Mouse (Mus musculus): ENCODE measurements around the gene Agap1. TPM values are rescaled to one million over a fixed set of nuclear protein-coding genes. Genes with fewer than 3 reads are reported as not detected.

Agap1 gene
- polyA plus RNA-seq, 1 experiment = 31.6 TPM

DNA sequence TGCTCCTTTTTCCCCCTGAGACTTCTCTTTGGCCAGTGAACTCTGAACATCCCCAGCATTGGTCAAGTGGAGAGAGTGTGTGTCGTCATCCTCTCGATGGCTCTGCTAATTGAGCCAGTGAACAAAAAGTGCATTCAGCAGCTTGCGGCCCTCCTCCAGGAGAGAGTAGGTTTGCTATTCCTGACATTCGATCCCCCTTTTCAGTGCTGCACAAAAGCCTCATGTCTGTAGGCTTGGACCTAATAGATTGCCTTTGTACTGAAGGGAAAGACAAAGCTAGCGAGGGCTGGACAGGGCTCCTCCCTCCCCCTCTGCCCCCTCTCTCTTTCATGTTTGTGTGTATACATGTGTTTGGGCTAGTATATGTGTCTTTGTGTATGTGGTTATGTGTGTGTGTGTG lies 63.2 kb downstream of the Agap1 start:
- no peaks in the 10 kb centered on the region for H3K27me3 ChIP-seq (replicated peaks; ENCODE audit: control insufficient read depth, insufficient read depth, low read length)
- WGBS = 48% methylated on average over 5 of the region's 5 CpGs
- peaks cover 31% of the 10 kb centered on the region; the same call in 1 of the 2 replicates for H3K4me1 ChIP-seq (ENCODE audit: control insufficient read depth, insufficient read depth, low read length)
- TF ChIP-seq POLR2A (IDR thresholded peaks at IDR 0.05; ENCODE audit: low read depth, low read length) (no peak), CTCF (conservative IDR thresholded peaks at IDR 0.05; ENCODE audit: insufficient read depth, insufficient read length, low read depth, low read length) (no peak)
- DNase-seq = no peak
- H3K27ac ChIP-seq (ENCODE audit: insufficient read depth, low read depth, low read length) = no peak overlapping the region
- H3K4me3 ChIP-seq (ENCODE audit: insufficient read depth, low read depth, low read length) = no peak overlapping the region
- no peaks in the 10 kb centered on the region for H3K36me3 ChIP-seq (ENCODE audit: control insufficient read depth, insufficient read depth, low read length)

DNA sequence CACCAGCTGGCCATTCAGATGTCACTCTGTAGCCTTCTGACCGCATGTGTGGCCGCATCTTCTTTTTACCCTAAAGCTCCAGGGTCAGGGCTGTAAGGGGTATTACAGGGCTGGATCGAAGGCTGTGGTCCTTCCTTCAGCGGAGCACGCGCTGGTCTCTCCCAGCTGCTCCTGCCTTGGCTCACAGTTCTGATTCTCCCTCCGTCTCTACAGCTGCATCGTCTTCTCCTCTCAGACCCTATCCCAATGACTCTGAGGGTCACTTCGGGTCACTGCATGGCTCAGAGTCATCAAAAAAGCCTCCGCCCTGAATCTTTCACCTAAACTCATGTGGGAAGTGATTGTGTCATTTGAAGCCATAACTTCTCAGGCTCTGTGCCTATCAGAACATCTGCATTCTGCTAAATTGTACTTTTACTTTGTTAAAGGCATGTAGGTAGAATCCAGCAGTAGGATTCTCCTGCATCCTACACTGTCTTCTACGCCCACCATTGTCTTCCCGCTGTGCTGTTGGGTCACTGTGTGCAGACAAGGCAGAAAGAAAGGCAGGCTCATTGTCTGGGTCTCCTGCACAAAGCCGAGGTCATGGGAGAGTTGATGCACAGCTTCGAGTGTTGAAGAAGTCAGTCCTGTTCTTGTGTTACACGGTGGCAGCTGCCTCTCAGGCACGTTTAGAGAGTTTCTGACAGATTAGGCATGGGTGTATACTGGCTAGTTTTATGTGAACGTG lies 65.5 kb downstream of the Agap1 start:
- Histone ChIP-seq H3K4me3 (ENCODE audit: insufficient read depth, low read depth, low read length) (no peak overlapping the region), H3K27me3 (replicated peaks; ENCODE audit: control insufficient read depth, insufficient read depth, low read length) (no peaks in the 10 kb centered on the region), H3K36me3 (ENCODE audit: control insufficient read depth, insufficient read depth, low read length) (no peaks in the 10 kb centered on the region), H3K27ac (ENCODE audit: insufficient read depth, low read depth, low read length) (no peak overlapping the region), H3K4me1 (ENCODE audit: control insufficient read depth, insufficient read depth, low read length) (peaks cover 19% of the 10 kb centered on the region; the same call in 1 of the 2 replicates)
- no peak for TF ChIP-seq CTCF (conservative IDR thresholded peaks at IDR 0.05; ENCODE audit: insufficient read depth, insufficient read length, low read depth, low read length)
- TF ChIP-seq POLR2A (IDR thresholded peaks at IDR 0.05; ENCODE audit: low read depth, low read length) = no peak
- DNase-seq = no peak
- 75% methylated on average over 17 of the region's 17 CpGs for WGBS

DNA sequence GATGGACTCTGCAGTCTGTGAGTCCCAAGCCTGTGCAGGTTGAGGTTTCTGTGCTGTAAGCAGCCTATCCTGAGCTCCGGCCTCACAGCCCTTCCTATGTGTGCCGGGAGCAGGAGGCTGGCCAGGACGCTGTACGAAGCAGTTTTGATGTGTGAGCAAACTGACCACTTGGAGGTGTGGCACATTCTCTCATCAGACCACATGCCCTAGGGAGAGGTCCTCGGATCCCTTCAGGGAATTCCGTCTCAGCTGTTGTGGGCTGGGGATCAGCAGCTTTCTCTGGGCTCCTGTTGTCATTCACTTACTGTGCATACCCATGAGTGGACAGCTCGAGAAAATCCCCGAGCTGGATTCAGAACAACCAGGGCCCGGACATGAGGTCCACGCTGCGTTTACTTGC lies 66.8 kb downstream of the Agap1 start:
- no peak for DNase-seq
- H3K4me3 ChIP-seq (ENCODE audit: insufficient read depth, low read depth, low read length) = no peak overlapping the region
- peaks cover 23% of the 10 kb centered on the region for H3K4me1 ChIP-seq (ENCODE audit: control insufficient read depth, insufficient read depth, low read length)
- TF ChIP-seq POLR2A (IDR thresholded peaks at IDR 0.05; ENCODE audit: low read depth, low read length) = no peak
- no peak for TF ChIP-seq CTCF (conservative IDR thresholded peaks at IDR 0.05; ENCODE audit: insufficient read depth, insufficient read length, low read depth, low read length)
- H3K27me3 ChIP-seq (replicated peaks; ENCODE audit: control insufficient read depth, insufficient read depth, low read length) = no peaks in the 10 kb centered on the region
- no peaks in the 10 kb centered on the region for H3K36me3 ChIP-seq (ENCODE audit: control insufficient read depth, insufficient read depth, low read length)
- H3K27ac ChIP-seq (ENCODE audit: insufficient read depth, low read depth, low read length) = no peak overlapping the region
- WGBS = 66% methylated on average over 11 of the region's 11 CpGs

DNA sequence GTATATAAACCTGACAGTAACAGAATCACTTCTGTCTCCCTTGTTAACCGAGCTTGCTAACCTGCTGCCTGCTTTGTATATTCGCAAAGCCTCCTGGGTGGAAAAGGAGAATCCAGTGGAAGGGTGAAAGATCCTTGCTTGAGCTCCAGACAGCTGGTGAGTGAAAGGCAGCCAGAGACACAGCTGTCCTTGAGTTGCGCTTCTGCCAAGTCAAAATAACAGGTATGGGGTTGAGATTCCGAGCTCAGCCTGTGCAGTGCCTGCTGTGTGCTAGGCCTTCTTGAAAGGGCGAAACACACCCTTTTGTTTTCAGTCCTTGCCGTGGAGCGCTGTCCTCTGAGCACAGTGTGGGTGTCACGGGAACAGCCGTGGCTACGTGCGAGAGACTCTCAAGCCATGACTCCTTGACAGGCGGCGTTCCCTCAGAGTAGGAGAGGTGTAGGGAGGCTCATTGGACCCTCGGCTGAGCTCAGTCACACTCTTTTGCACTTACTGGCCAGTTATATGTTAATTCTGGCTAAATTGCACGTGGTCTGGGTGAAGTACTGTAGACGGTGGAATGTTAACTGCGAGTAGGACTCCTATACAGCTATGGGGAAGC lies 67.4 kb downstream of the Agap1 start:
- H3K4me1 ChIP-seq (ENCODE audit: control insufficient read depth, insufficient read depth, low read length) = peaks cover 23% of the 10 kb centered on the region
- 62% methylated on average over 17 of the region's 17 CpGs for WGBS
- no peak overlapping the region for H3K4me3 ChIP-seq (ENCODE audit: insufficient read depth, low read depth, low read length)
- H3K27ac ChIP-seq (ENCODE audit: insufficient read depth, low read depth, low read length) = no peak overlapping the region
- TF ChIP-seq CTCF (conservative IDR thresholded peaks at IDR 0.05; ENCODE audit: insufficient read depth, insufficient read length, low read depth, low read length) (no peak), POLR2A (IDR thresholded peaks at IDR 0.05; ENCODE audit: low read depth, low read length) (no peak)
- no peak for DNase-seq
- H3K36me3 ChIP-seq (ENCODE audit: control insufficient read depth, insufficient read depth, low read length) = no peaks in the 10 kb centered on the region
- H3K27me3 ChIP-seq (replicated peaks; ENCODE audit: control insufficient read depth, insufficient read depth, low read length) = no peaks in the 10 kb centered on the region

DNA sequence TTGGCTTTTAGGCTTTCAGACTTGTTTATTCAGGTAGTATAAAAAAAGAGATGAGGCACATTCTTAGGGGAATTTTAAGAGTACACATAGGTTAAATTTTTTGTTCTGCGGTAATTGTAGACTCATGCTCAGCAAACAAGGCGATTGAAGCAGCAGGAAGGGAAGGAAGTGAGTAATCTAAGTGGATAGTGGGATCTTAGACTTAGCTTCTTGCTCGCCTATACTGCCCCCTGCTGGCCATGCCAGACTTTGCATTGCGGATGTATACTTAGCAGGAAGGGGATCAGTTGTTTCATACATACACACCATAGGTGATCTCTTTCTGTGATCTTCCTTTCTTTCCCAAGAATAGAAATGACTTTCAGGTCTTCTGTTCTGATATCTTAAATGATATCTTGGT lies 69.8 kb downstream of the Agap1 start:
- TF ChIP-seq CTCF (conservative IDR thresholded peaks at IDR 0.05; ENCODE audit: insufficient read depth, insufficient read length, low read depth, low read length) (peak; percentile 98), POLR2A (IDR thresholded peaks at IDR 0.05; ENCODE audit: low read depth, low read length) (no peak)
- Histone ChIP-seq H3K4me3 (ENCODE audit: insufficient read depth, low read depth, low read length) (no peak overlapping the region), H3K27ac (ENCODE audit: insufficient read depth, low read depth, low read length) (no peak overlapping the region), H3K4me1 (ENCODE audit: control insufficient read depth, insufficient read depth, low read length) (peaks cover 23% of the 10 kb centered on the region), H3K36me3 (ENCODE audit: control insufficient read depth, insufficient read depth, low read length) (no peaks in the 10 kb centered on the region), H3K27me3 (replicated peaks; ENCODE audit: control insufficient read depth, insufficient read depth, low read length) (no peaks in the 10 kb centered on the region)
- DNase-seq = peak; percentile 91
- WGBS = 3% methylated on average over 4 of the region's 4 CpGs

DNA sequence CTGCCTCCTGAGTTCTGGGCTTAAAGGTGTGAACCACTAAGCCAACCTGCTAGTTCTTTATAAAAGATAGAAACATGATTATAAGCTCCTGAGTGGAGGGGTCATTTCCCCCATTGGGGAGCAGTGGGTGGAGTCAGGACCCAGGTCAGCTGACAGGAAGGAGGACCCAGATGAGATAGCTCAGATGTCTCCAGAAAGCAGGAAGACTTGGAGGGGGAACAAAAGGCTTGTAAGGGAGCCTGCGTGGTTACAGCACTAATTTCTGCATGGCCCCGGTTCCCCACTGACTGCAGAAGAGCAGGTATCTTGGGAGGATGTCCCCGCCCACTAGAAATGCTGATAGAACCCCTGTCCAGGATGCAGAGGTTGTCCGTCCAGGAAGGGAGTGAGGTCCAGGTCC lies 70.4 kb downstream of the Agap1 start:
- no peak for DNase-seq
- no peaks in the 10 kb centered on the region for H3K36me3 ChIP-seq (ENCODE audit: control insufficient read depth, insufficient read depth, low read length)
- H3K27ac ChIP-seq (ENCODE audit: insufficient read depth, low read depth, low read length) = no peak overlapping the region
- H3K4me1 ChIP-seq (ENCODE audit: control insufficient read depth, insufficient read depth, low read length) = peaks cover 23% of the 10 kb centered on the region
- TF ChIP-seq POLR2A (IDR thresholded peaks at IDR 0.05; ENCODE audit: low read depth, low read length) = no peak
- no peak for TF ChIP-seq CTCF (conservative IDR thresholded peaks at IDR 0.05; ENCODE audit: insufficient read depth, insufficient read length, low read depth, low read length)
- H3K27me3 ChIP-seq (replicated peaks; ENCODE audit: control insufficient read depth, insufficient read depth, low read length) = no peaks in the 10 kb centered on the region
- whole genome bisulfite sequencing = 58% methylated on average over 4 of the region's 4 CpGs
- H3K4me3 ChIP-seq (ENCODE audit: insufficient read depth, low read depth, low read length) = no peak overlapping the region

DNA sequence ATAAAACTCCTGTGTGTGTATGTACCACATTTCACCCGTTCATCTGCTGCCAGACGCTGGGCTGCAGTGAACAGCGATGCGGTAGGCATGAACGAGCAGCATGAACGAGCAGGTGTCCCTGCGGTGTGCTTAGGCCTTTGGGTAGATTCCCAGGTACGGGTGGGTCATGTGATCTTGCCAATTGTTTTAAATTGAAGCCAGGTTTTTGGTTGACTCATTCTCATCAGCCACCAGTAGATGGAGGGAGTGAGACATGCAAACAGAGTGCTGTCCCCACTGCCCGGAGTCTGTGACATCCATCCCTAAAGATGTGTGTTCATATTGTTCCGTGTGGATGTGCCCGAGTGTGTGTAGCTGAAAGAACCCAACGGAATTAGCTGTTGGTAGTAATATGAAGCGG lies 71.2 kb downstream of the Agap1 start:
- peaks cover 23% of the 10 kb centered on the region for H3K4me1 ChIP-seq (ENCODE audit: control insufficient read depth, insufficient read depth, low read length)
- no peaks in the 10 kb centered on the region for H3K36me3 ChIP-seq (ENCODE audit: control insufficient read depth, insufficient read depth, low read length)
- DNase-seq = peak; percentile 83
- H3K27ac ChIP-seq (ENCODE audit: insufficient read depth, low read depth, low read length) = no peak overlapping the region
- H3K27me3 ChIP-seq (replicated peaks; ENCODE audit: control insufficient read depth, insufficient read depth, low read length) = no peaks in the 10 kb centered on the region
- TF ChIP-seq POLR2A (IDR thresholded peaks at IDR 0.05; ENCODE audit: low read depth, low read length) (no peak), CTCF (conservative IDR thresholded peaks at IDR 0.05; ENCODE audit: insufficient read depth, insufficient read length, low read depth, low read length) (peak; percentile 84)
- WGBS = 25% methylated on average over 13 of the region's 13 CpGs
- no peak overlapping the region for H3K4me3 ChIP-seq (ENCODE audit: insufficient read depth, low read depth, low read length)

Data from kidney, adult 2 months (tissue).